Mouse (Mus musculus) testis, adult 2 months (tissue): ENCODE data around the gene Ddx27.

ENCODE experiments used
- CTCF ChIP-seq: fragments of 200-500 bp; IDR thresholded peaks from 2 replicates; pipeline ENCODE4 v1.5.1; 2012; ENCODE audit warnings: low read depth, mild to moderate bottlenecking, inconsistent platforms, low read length, moderate library complexity; ENCODE audit not compliant: control insufficient read depth, insufficient read depth, insufficient replicate concordance
- POLR2A ChIP-seq: fragments of 200-500 bp; IDR thresholded peaks from 2 replicates; pipeline ENCODE4 v1.6.1; 2012; ENCODE audit warnings: low read depth, mild to moderate bottlenecking, inconsistent platforms, low read length, moderate library complexity; ENCODE audit not compliant: control insufficient read depth

- no peak for TF ChIP-seq POLR2A
- no peak for TF ChIP-seq CTCF
Measured at GRCm38 (mm10) chr2:167058201-167058600, 43.2 kb downstream of the Ddx27 start.
